Mouse (Mus musculus): ENCODE results near the gene Utp4. TPM values are rescaled to one million over a fixed set of nuclear protein-coding genes. Genes with fewer than 3 reads are reported as not detected.

Gene Utp4
- total and polyA plus RNA-seq, 3 experiments: 123 to 218 (median 174) TPM

DNA sequence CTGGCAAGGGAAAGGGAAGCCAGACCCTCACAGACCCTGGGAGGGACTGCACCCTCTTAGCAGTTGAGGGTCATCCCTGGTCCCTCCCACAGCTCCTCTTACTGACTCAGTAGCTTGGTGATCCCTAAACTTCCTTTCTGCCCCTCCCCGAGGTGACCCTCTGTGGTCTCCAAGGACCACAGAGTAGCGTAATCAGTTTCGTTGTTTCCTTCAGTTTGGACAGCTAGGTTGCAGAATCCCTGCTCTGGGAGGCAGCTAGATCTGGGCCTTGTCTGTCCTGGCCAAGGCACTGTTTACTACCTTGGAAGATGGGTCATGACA, 38.2 kb upstream of the Utp4 start:
- no peak for DNase-seq (ENCODE audit: low read depth, low spot score)
- Histone ChIP-seq H3K9ac (ENCODE audit: control insufficient read depth, low read depth, low read length, poor library complexity, severe bottlenecking) (no peak overlapping the region), H3K4me3 (ENCODE audit: control insufficient read depth in 1 of 2, insufficient read depth in 1 of 2, low read depth in 2 of 2, low read length in 2 of 2) (no peak overlapping the region), H3K36me3 (ENCODE audit: control insufficient read depth in 1 of 2, insufficient read depth in 2 of 2, low read length in 2 of 2) (no peaks in the 10 kb centered on the region), H3K9me3 (replicated peaks; ENCODE audit: insufficient read depth, low read length) (no peaks in the 10 kb centered on the region), H3K4me1 (ENCODE audit: control insufficient read depth in 1 of 2, insufficient read depth in 2 of 2, low read length in 2 of 2) (no peaks in the 10 kb centered on the region), H3K79me2 (ENCODE audit: control insufficient read depth, insufficient read depth, low read length, poor library complexity) (no peaks in the 10 kb centered on the region), H3K27me3 (ENCODE audit: control insufficient read depth in 1 of 2, insufficient read depth in 2 of 2, low read length in 2 of 2) (no peaks in the 10 kb centered on the region), H3K27ac (ENCODE audit: control insufficient read depth, low read depth, low read length) (no peak overlapping the region)
- no peak for TF ChIP-seq MAX (IDR thresholded peaks at IDR 0.05; ENCODE audit: low read length)
- no peak for TF ChIP-seq MAZ (IDR thresholded peaks at IDR 0.05; ENCODE audit: low read depth, low read length)
- TF ChIP-seq CHD2 (IDR thresholded peaks at IDR 0.05; ENCODE audit: low read length): no peak
- TF ChIP-seq CHD1 (IDR thresholded peaks at IDR 0.05; ENCODE audit: low read depth, low read length): no peak
- no peak for TF ChIP-seq BHLHE40 (IDR thresholded peaks at IDR 0.05; ENCODE audit: borderline replicate concordance, low read depth, low read length)
- no peak for TF ChIP-seq TCF12 (IDR thresholded peaks at IDR 0.05; ENCODE audit: low read depth, low read length)
- TF ChIP-seq POLR2AphosphoS5 (IDR thresholded peaks at IDR 0.05; ENCODE audit: borderline replicate concordance, low read depth, low read length): no peak
- no peak for TF ChIP-seq NRF1 (IDR thresholded peaks at IDR 0.05; ENCODE audit: insufficient read depth, low read depth, low read length, poor library complexity, severe bottlenecking)
- no peak for TF ChIP-seq MEF2A (IDR thresholded peaks at IDR 0.05; ENCODE audit: extremely low read depth, insufficient replicate concordance, low read depth, low read length, poor library complexity, severe bottlenecking)
- TF ChIP-seq POLR2A (IDR thresholded peaks at IDR 0.05; ENCODE audit: control insufficient read depth in 1 of 2, insufficient read depth in 1 of 2, low read depth in 1 of 2, low read length in 2 of 2, poor library complexity in 1 of 2): no peak
- no peak for TF ChIP-seq GATA1 (IDR thresholded peaks at IDR 0.05; ENCODE audit: low read depth, low read length)
- TF ChIP-seq SMC3 (IDR thresholded peaks at IDR 0.05; ENCODE audit: low read depth, low read length): no peak
- TF ChIP-seq CTCF (IDR thresholded peaks at IDR 0.05 in 2 of 3, conservative IDR thresholded peaks at IDR 0.05 in 1 of 3; ENCODE audit: control insufficient read depth in 1 of 3, insufficient read depth in 1 of 3, low read depth in 2 of 3, low read length in 3 of 3, poor library complexity in 1 of 3, severe bottlenecking in 1 of 3): no peak
- TF ChIP-seq USF2 (IDR thresholded peaks at IDR 0.05; ENCODE audit: borderline replicate concordance in 1 of 2, insufficient read depth in 1 of 2, low read depth in 1 of 2, low read length in 2 of 2): no peak
- TF ChIP-seq RCOR1 (IDR thresholded peaks at IDR 0.05; ENCODE audit: low read depth, low read length): no peak
- no peak for TF ChIP-seq UBTF (IDR thresholded peaks at IDR 0.05; ENCODE audit: borderline replicate concordance, insufficient read depth, low read depth, low read length)

- no peak overlapping the region for H3K4me3 ChIP-seq (ENCODE audit: control insufficient read depth in 1 of 2, insufficient read depth in 1 of 2, low read depth in 2 of 2, low read length in 2 of 2)
- H3K27me3 ChIP-seq (ENCODE audit: control insufficient read depth in 1 of 2, insufficient read depth in 2 of 2, low read length in 2 of 2): no peaks in the 10 kb centered on the region
- no peak for DNase-seq (ENCODE audit: low read depth, low spot score)
- H3K79me2 ChIP-seq (ENCODE audit: control insufficient read depth, insufficient read depth, low read length, poor library complexity): no peaks in the 10 kb centered on the region
- no peaks in the 10 kb centered on the region for H3K36me3 ChIP-seq (ENCODE audit: control insufficient read depth in 1 of 2, insufficient read depth in 2 of 2, low read length in 2 of 2)
- H3K9me3 ChIP-seq (replicated peaks; ENCODE audit: insufficient read depth, low read length): no peaks in the 10 kb centered on the region
- H3K4me1 ChIP-seq (ENCODE audit: control insufficient read depth in 1 of 2, insufficient read depth in 2 of 2, low read length in 2 of 2): no peaks in the 10 kb centered on the region
- H3K27ac ChIP-seq (ENCODE audit: control insufficient read depth, low read depth, low read length): no peak overlapping the region
- TF ChIP-seq RCOR1 (IDR thresholded peaks at IDR 0.05; ENCODE audit: low read depth, low read length): no peak
- no peak for TF ChIP-seq POLR2A (IDR thresholded peaks at IDR 0.05; ENCODE audit: control insufficient read depth in 1 of 2, insufficient read depth in 1 of 2, low read depth in 1 of 2, low read length in 2 of 2, poor library complexity in 1 of 2)
- no peak for TF ChIP-seq JUND (IDR thresholded peaks at IDR 0.05; ENCODE audit: low read depth, low read length)
- no peak for TF ChIP-seq GABPA (IDR thresholded peaks at IDR 0.05; ENCODE audit: low read depth, low read length)
- no peak for TF ChIP-seq MYC (IDR thresholded peaks at IDR 0.05; ENCODE audit: low read depth, low read length)
- no peak for TF ChIP-seq E2F4 (IDR thresholded peaks at IDR 0.05; ENCODE audit: borderline replicate concordance, low read depth, low read length)
- TF ChIP-seq SIN3A (IDR thresholded peaks at IDR 0.05; ENCODE audit: low read length): no peak
- no peak for TF ChIP-seq RAD21 (IDR thresholded peaks at IDR 0.05; ENCODE audit: low read depth, low read length)
- no peak for TF ChIP-seq ZKSCAN1 (IDR thresholded peaks at IDR 0.05; ENCODE audit: low read depth, low read length)
- TF ChIP-seq ZMIZ1 (IDR thresholded peaks at IDR 0.05; ENCODE audit: low read depth, low read length): no peak
- no peak for TF ChIP-seq MAZ (IDR thresholded peaks at IDR 0.05; ENCODE audit: low read depth, low read length)
- no peak for TF ChIP-seq ZC3H11A (IDR thresholded peaks at IDR 0.05; ENCODE audit: low read depth, low read length)
- no peak for TF ChIP-seq MAX (IDR thresholded peaks at IDR 0.05; ENCODE audit: low read length)
- no peak for TF ChIP-seq CHD1 (IDR thresholded peaks at IDR 0.05; ENCODE audit: low read depth, low read length)
- TF ChIP-seq USF2 (IDR thresholded peaks at IDR 0.05; ENCODE audit: borderline replicate concordance in 1 of 2, insufficient read depth in 1 of 2, low read depth in 1 of 2, low read length in 2 of 2): no peak
- no peak for TF ChIP-seq ELF1 (IDR thresholded peaks at IDR 0.05; ENCODE audit: low read depth, low read length)
- no peak for TF ChIP-seq POLR2AphosphoS5 (IDR thresholded peaks at IDR 0.05; ENCODE audit: borderline replicate concordance, low read depth, low read length)
- TF ChIP-seq TAL1 (IDR thresholded peaks at IDR 0.05; ENCODE audit: low read length): no peak
- TF ChIP-seq UBTF (IDR thresholded peaks at IDR 0.05; ENCODE audit: borderline replicate concordance, insufficient read depth, low read depth, low read length): no peak
- no peak overlapping the region for H3K9ac ChIP-seq (ENCODE audit: control insufficient read depth, low read depth, low read length, poor library complexity, severe bottlenecking)
Measured at GRCm38 (mm10) chr8:106862845-106863244, 30.6 kb upstream of the Utp4 start.
